Mouse (Mus musculus): ENCODE results near the gene Setd3. TPM values are rescaled to one million over a fixed set of nuclear protein-coding genes. Genes with fewer than 3 reads are reported as not detected.

Gene Setd3
- total RNA-seq (2014; rRNA removed) (124 and 126 TPM in 2 replicates), polyA plus RNA-seq (2015; fragmentation: Nextera tagmentation; extraction: Ambion mirVana) (92.5 and 102 TPM in 2 replicates)

- no peaks in the 10 kb centered on the region for H3K9me3 ChIP-seq (ENCODE audit: low read length)
- H3K4me3 ChIP-seq (ENCODE audit: low read depth, low read length) = peak within 1 kb of the TSS; percentile 95
- ATAC-seq (no peak), DNase-seq (no peak)
- H3K4me2 ChIP-seq (ENCODE audit: low read depth) = peak within 1 kb of the TSS; percentile 95
- peaks cover 9% of the 10 kb centered on the region; the same call in 1 of the 2 replicates for H3K36me3 ChIP-seq (ENCODE audit: insufficient read depth)
- 1% methylated on average over 8 of the region's 9 CpGs for WGBS
- peak within 1 kb of the TSS; percentile 90 for H3K9ac ChIP-seq
- peaks cover 14% of the 10 kb centered on the region for H3K4me1 ChIP-seq (ENCODE audit: insufficient read depth)
- no peak for TF ChIP-seq CTCF (IDR thresholded peaks at IDR 0.05; ENCODE audit: low read depth)
- H3K27ac ChIP-seq (ENCODE audit: low read depth, low read length) = peak within 1 kb of the TSS; percentile 86
- no peaks in the 10 kb centered on the region for H3K27me3 ChIP-seq (ENCODE audit: insufficient read depth, low read length)
These were observed at the start of gene Setd3 for GRCm38 (mm10) chr12:108179246-108179320. Gene Setd3, minus strand, starts transcription at chr12:108179314.

- H3K27ac ChIP-seq (ENCODE audit: low read depth, low read length) = no peak overlapping the region
- WGBS = 88% methylated on average over 16 of the region's 16 CpGs
- no peak overlapping the region for H3K4me3 ChIP-seq (ENCODE audit: low read depth, low read length)
- H3K9me3 ChIP-seq (ENCODE audit: low read length) = no peaks in the 10 kb centered on the region
- ATAC-seq = no peak
- H3K27me3 ChIP-seq (ENCODE audit: insufficient read depth, low read length) = no peaks in the 10 kb centered on the region
- no peak overlapping the region for H3K9ac ChIP-seq
- no peak overlapping the region for H3K4me2 ChIP-seq (ENCODE audit: low read depth)
- TF ChIP-seq CTCF (IDR thresholded peaks at IDR 0.05; ENCODE audit: low read depth) = no peak
- H3K4me1 ChIP-seq (ENCODE audit: insufficient read depth) = peaks cover 2% of the 10 kb centered on the region; the same call in 1 of the 2 replicates
- H3K36me3 ChIP-seq (ENCODE audit: insufficient read depth) = no peaks in the 10 kb centered on the region
- DNase-seq = no peak
These were observed 48.4 kb upstream of the Setd3 start for GRCm38 (mm10) chr12:108227527-108227926.

DNA sequence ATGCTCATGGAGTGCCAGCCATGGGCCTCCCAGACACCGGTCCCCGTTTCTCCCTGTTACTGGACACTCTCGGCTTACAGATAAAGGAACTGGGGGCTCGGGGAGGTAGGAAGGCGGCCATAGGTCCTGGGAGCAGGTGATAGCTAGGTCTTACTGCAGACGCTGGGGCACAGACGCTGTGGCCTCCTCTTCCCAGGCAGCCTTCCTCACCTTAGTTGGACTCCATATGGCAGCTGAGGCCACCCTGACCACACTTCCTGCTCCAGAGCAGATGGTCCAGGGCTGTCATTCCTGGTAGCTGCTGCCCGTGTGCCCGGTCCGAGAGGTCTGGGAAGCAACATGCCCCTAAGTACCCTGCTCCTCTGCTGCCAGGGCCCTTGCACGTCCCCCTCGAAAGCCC is 47.8 kb upstream of the Setd3 start:
- Histone ChIP-seq H3K4me1 (ENCODE audit: insufficient read depth) (peaks cover 2% of the 10 kb centered on the region; the same call in 1 of the 2 replicates), H3K4me3 (ENCODE audit: low read depth, low read length) (no peak overlapping the region), H3K9me3 (ENCODE audit: low read length) (no peaks in the 10 kb centered on the region), H3K4me2 (ENCODE audit: low read depth) (no peak overlapping the region), H3K27me3 (ENCODE audit: insufficient read depth, low read length) (no peaks in the 10 kb centered on the region), H3K27ac (ENCODE audit: low read depth, low read length) (no peak overlapping the region), H3K36me3 (ENCODE audit: insufficient read depth) (no peaks in the 10 kb centered on the region), H3K9ac (no peak overlapping the region)
- no peak for TF ChIP-seq CTCF (IDR thresholded peaks at IDR 0.05; ENCODE audit: low read depth)
- DNase-seq (no peak), ATAC-seq (no peak)
- 83% methylated on average over 12 of the region's 12 CpGs for WGBS

GRCm38 (mm10) chr12:108226216-108226615 is 47.1 kb upstream of the Setd3 start:
- H3K27me3 ChIP-seq (ENCODE audit: insufficient read depth, low read length) = no peaks in the 10 kb centered on the region
- ATAC-seq = no peak
- H3K4me2 ChIP-seq (ENCODE audit: low read depth) = no peak overlapping the region
- 79% methylated on average over 13 of the region's 13 CpGs for WGBS
- H3K9ac ChIP-seq = no peak overlapping the region
- peaks cover 6% of the 10 kb centered on the region; the same call in 1 of the 2 replicates for H3K4me1 ChIP-seq (ENCODE audit: insufficient read depth)
- no peak for DNase-seq
- no peak overlapping the region for H3K4me3 ChIP-seq (ENCODE audit: low read depth, low read length)
- no peaks in the 10 kb centered on the region for H3K9me3 ChIP-seq (ENCODE audit: low read length)
- H3K27ac ChIP-seq (ENCODE audit: low read depth, low read length) = no peak overlapping the region
- TF ChIP-seq CTCF (IDR thresholded peaks at IDR 0.05; ENCODE audit: low read depth) = no peak
- no peaks in the 10 kb centered on the region for H3K36me3 ChIP-seq (ENCODE audit: insufficient read depth)

DNA sequence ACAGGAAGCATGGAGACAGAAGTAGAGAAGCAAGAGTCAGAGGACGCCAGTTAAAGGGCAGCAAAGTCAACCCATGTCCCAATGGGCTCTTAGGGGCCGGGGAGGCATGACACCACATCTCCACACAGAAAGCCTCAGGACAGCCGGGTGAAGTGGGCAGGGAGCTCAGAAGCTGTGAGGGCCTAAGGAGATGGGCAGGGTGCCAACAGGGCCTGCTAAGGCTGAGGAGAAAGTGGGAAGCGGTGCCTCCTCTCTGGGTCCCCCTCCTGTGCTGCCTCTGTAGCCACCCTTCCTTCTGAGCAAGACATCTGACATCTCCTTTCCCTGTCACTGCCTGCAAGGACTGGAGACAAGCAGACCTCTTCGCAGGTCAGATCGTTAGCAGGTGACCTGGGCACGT is 46.7 kb upstream of the Setd3 start:
- ATAC-seq (no peak), DNase-seq (no peak)
- Histone ChIP-seq H3K4me3 (ENCODE audit: low read depth, low read length) (no peak overlapping the region), H3K4me2 (ENCODE audit: low read depth) (no peak overlapping the region), H3K9me3 (ENCODE audit: low read length) (no peaks in the 10 kb centered on the region), H3K36me3 (ENCODE audit: insufficient read depth) (no peaks in the 10 kb centered on the region), H3K27ac (ENCODE audit: low read depth, low read length) (no peak overlapping the region), H3K4me1 (ENCODE audit: insufficient read depth) (peaks cover 10% of the 10 kb centered on the region; the same call in 1 of the 2 replicates), H3K27me3 (ENCODE audit: insufficient read depth, low read length) (no peaks in the 10 kb centered on the region), H3K9ac (no peak overlapping the region)
- 58% methylated on average over 7 of the region's 7 CpGs for WGBS
- TF ChIP-seq CTCF (IDR thresholded peaks at IDR 0.05; ENCODE audit: low read depth) = no peak

DNA sequence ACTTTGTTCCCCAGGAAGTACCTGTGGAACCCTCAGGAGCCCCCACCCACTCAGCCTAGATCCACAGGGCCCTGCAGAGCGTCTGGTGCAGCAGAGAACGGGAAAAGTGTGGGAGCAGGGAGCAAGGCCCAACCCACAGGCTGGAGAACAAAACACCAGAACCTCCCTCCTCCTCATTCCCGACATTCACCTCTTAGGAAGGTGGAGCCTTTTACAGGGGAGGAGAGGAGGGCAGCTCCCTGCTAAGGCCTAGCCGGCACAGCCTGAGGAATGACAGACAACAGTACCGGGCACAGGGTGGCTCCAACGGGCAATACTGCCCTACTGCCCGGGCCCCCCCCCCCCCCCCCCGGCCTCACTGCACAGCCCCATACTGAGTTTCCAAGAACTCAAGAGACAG is 44.2 kb upstream of the Setd3 start:
- 50% methylated on average over 8 of the region's 8 CpGs for WGBS
- DNase-seq = no peak

DNA sequence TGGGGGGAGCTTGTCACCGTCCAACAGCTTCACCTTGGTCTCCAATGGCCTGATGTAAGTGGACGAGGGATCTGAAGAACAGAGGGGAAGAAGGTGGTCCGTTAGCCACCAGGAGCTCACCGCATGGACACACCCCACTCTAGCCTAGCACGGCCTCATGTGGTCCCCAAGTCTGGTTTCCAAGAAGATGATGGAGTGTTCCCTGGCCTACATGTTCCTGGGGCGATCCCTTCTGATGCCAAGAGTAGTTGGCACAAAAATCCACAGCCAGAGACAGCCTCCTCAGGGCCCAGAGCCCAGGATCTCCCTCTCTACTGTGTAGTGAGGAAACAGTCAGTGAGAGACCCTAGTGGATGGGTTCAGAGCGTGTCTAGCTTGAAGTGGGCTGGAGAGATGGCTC is 42.6 kb upstream of the Setd3 start:
- no peak for TF ChIP-seq CTCF (IDR thresholded peaks at IDR 0.05; ENCODE audit: low read depth)
- no peaks in the 10 kb centered on the region for H3K36me3 ChIP-seq (ENCODE audit: insufficient read depth)
- H3K9me3 ChIP-seq (ENCODE audit: low read length) = no peaks in the 10 kb centered on the region
- H3K27ac ChIP-seq (ENCODE audit: low read depth, low read length) = no peak overlapping the region
- H3K4me1 ChIP-seq (ENCODE audit: insufficient read depth) = peaks cover 23% of the 10 kb centered on the region
- H3K4me3 ChIP-seq (ENCODE audit: low read depth, low read length) = no peak overlapping the region
- no peak for ATAC-seq
- no peak overlapping the region for H3K4me2 ChIP-seq (ENCODE audit: low read depth)
- 82% methylated on average over 7 of the region's 7 CpGs for WGBS
- no peak overlapping the region for H3K9ac ChIP-seq
- no peaks in the 10 kb centered on the region for H3K27me3 ChIP-seq (ENCODE audit: insufficient read depth, low read length)
- DNase-seq = no peak

More for the DNA sequence above, 44.2 kb upstream of the Setd3 start:
- no peaks in the 10 kb centered on the region for H3K9me3 ChIP-seq (ENCODE audit: low read length)
- no peak for ATAC-seq
- no peak overlapping the region for H3K4me2 ChIP-seq (ENCODE audit: low read depth)
- peaks cover 23% of the 10 kb centered on the region for H3K4me1 ChIP-seq (ENCODE audit: insufficient read depth)
- H3K27ac ChIP-seq (ENCODE audit: low read depth, low read length) = no peak overlapping the region
- H3K27me3 ChIP-seq (ENCODE audit: insufficient read depth, low read length) = no peaks in the 10 kb centered on the region
- no peak overlapping the region for H3K4me3 ChIP-seq (ENCODE audit: low read depth, low read length)
- no peak overlapping the region for H3K9ac ChIP-seq
- H3K36me3 ChIP-seq (ENCODE audit: insufficient read depth) = no peaks in the 10 kb centered on the region
- TF ChIP-seq CTCF (IDR thresholded peaks at IDR 0.05; ENCODE audit: low read depth) = no peak

- Histone ChIP-seq H3K4me2 (ENCODE audit: low read depth) (no peak overlapping the region), H3K9ac (no peak overlapping the region), H3K27ac (ENCODE audit: low read depth, low read length) (no peak overlapping the region), H3K27me3 (ENCODE audit: insufficient read depth, low read length) (no peaks in the 10 kb centered on the region), H3K4me3 (ENCODE audit: low read depth, low read length) (no peak overlapping the region), H3K9me3 (ENCODE audit: low read length) (no peaks in the 10 kb centered on the region), H3K36me3 (ENCODE audit: insufficient read depth) (no peaks in the 10 kb centered on the region), H3K4me1 (ENCODE audit: insufficient read depth) (peaks cover 23% of the 10 kb centered on the region)
- peak; percentile 55 for TF ChIP-seq CTCF (IDR thresholded peaks at IDR 0.05; ENCODE audit: low read depth)
- WGBS = 34% methylated on average over 10 of the region's 10 CpGs
- ATAC-seq (peak; percentile 28), DNase-seq (peak; percentile 55)
These were observed 42.1 kb upstream of the Setd3 start for GRCm38 (mm10) chr12:108221206-108221605.

Measured in forebrain, postnatal 0 days (tissue).